Mouse (Mus musculus): Measurements from ENCODE around the gene Iqch. TPM values are rescaled to one million over a fixed set of nuclear protein-coding genes. Genes with fewer than 3 reads are reported as not detected.
A peak's percentile ranks its signal among the peaks of the same experiment; 100 is the strongest.

Iqch gene
- polyA plus RNA-seq, 1 experiment from 2014 or later, result not detected

GRCm38 (mm10) chr9:63400176-63400575, 202.1 kb downstream of the Iqch start:
- Histone ChIP-seq H3K36me3 (ENCODE audit: insufficient read depth, low read length) (no peaks in the 10 kb centered on the region), H3K4me3 (ENCODE audit: low read length) (no peak overlapping the region), H3K27me3 (ENCODE audit: insufficient read depth, low read length) (no peaks in the 10 kb centered on the region), H3K4me1 (ENCODE audit: insufficient read depth, low read length) (peaks cover 9% of the 10 kb centered on the region), H3K27ac (ENCODE audit: low read length) (no peak overlapping the region), H3K4me2 (replicated peaks; ENCODE audit: low read depth, low read length) (no peak overlapping the region), H3K9me3 (ENCODE audit: low read length) (no peaks in the 10 kb centered on the region), H3K9ac (replicated peaks; ENCODE audit: low read length) (no peak overlapping the region)
- ATAC-seq (ENCODE audit: low FRiP score, low TSS enrichment), result no peak
- 84% methylated on average over 1 of the region's 1 CpGs for WGBS

GRCm38 (mm10) chr9:63399463-63399815, 202.9 kb downstream of the Iqch start:
- H3K9me3 ChIP-seq (ENCODE audit: low read length), result no peaks in the 10 kb centered on the region
- 2% methylated on average over 8 of the region's 8 CpGs for WGBS

GRCm38 (mm10) chr9:63398611-63399462, 203.5 kb downstream of the Iqch start, which contains the start of gene 2300009A05Rik:
TSS of gene 2300009A05Rik (minus strand) at chr9:63399246.
- Histone ChIP-seq H3K9ac (replicated peaks; ENCODE audit: low read length) (peak within 1 kb of the TSS; percentile 92), H3K4me2 (replicated peaks; ENCODE audit: low read depth, low read length) (peak within 1 kb of the TSS; percentile 95), H3K4me1 (ENCODE audit: insufficient read depth, low read length) (peaks cover 9% of the 10 kb centered on the region), H3K4me3 (ENCODE audit: low read length) (peak within 1 kb of the TSS; percentile 76), H3K27me3 (ENCODE audit: insufficient read depth, low read length) (no peaks in the 10 kb centered on the region), H3K27ac (ENCODE audit: low read length) (peak within 1 kb of the TSS; percentile 91), H3K36me3 (ENCODE audit: insufficient read depth, low read length) (no peaks in the 10 kb centered on the region), H3K9me3 (ENCODE audit: low read length) (no peaks in the 10 kb centered on the region)
- WGBS, result under 1% methylated on average over 66 of the region's 74 CpGs
- peak; percentile 99 for ATAC-seq (ENCODE audit: low FRiP score, low TSS enrichment)

More at GRCm38 (mm10) chr9:63399463-63399815, 202.9 kb downstream of the Iqch start:
- H3K4me3 ChIP-seq (ENCODE audit: low read length), result peak overlapping the region; percentile 76
- H3K9ac ChIP-seq (replicated peaks; ENCODE audit: low read length), result peak overlapping the region; percentile 92
- H3K27me3 ChIP-seq (ENCODE audit: insufficient read depth, low read length), result no peaks in the 10 kb centered on the region
- peak overlapping the region; percentile 65; the same call in 1 of the 2 replicates for H3K27ac ChIP-seq (ENCODE audit: low read length)
- peak overlapping the region; percentile 95 for H3K4me2 ChIP-seq (replicated peaks; ENCODE audit: low read depth, low read length)
- ATAC-seq (ENCODE audit: low FRiP score, low TSS enrichment), result peak; percentile 67
- H3K36me3 ChIP-seq (ENCODE audit: insufficient read depth, low read length), result no peaks in the 10 kb centered on the region
- H3K4me1 ChIP-seq (ENCODE audit: insufficient read depth, low read length), result peaks cover 9% of the 10 kb centered on the region

GRCm38 (mm10) chr9:63395612-63396011, 206.7 kb downstream of the Iqch start:
- no peak for ATAC-seq (ENCODE audit: low FRiP score, low TSS enrichment)
- H3K9me3 ChIP-seq (ENCODE audit: low read length), result no peaks in the 10 kb centered on the region
- 85% methylated on average over 7 of the region's 7 CpGs for WGBS
- no peaks in the 10 kb centered on the region for H3K36me3 ChIP-seq (ENCODE audit: insufficient read depth, low read length)
- no peak overlapping the region for H3K4me3 ChIP-seq (ENCODE audit: low read length)
- H3K9ac ChIP-seq (replicated peaks; ENCODE audit: low read length), result no peak overlapping the region
- peaks cover 9% of the 10 kb centered on the region for H3K4me1 ChIP-seq (ENCODE audit: insufficient read depth, low read length)
- H3K27ac ChIP-seq (ENCODE audit: low read length), result no peak overlapping the region
- H3K4me2 ChIP-seq (replicated peaks; ENCODE audit: low read depth, low read length), result no peak overlapping the region
- H3K27me3 ChIP-seq (ENCODE audit: insufficient read depth, low read length), result no peaks in the 10 kb centered on the region

- WGBS, result 67% methylated on average over 2 of the region's 2 CpGs
- Histone ChIP-seq H3K27me3 (ENCODE audit: insufficient read depth, low read length) (no peaks in the 10 kb centered on the region), H3K27ac (ENCODE audit: low read length) (no peak overlapping the region), H3K4me3 (ENCODE audit: low read length) (no peak overlapping the region), H3K36me3 (ENCODE audit: insufficient read depth, low read length) (no peaks in the 10 kb centered on the region), H3K9me3 (ENCODE audit: low read length) (no peaks in the 10 kb centered on the region), H3K4me1 (ENCODE audit: insufficient read depth, low read length) (no peaks in the 10 kb centered on the region), H3K4me2 (replicated peaks; ENCODE audit: low read depth, low read length) (no peak overlapping the region), H3K9ac (replicated peaks; ENCODE audit: low read length) (no peak overlapping the region)
- ATAC-seq (ENCODE audit: low FRiP score, low TSS enrichment), result no peak
These were observed 211.0 kb downstream of the Iqch start for GRCm38 (mm10) chr9:63391307-63391706.

- no peak overlapping the region for H3K4me2 ChIP-seq (replicated peaks; ENCODE audit: low read depth, low read length)
- no peak for ATAC-seq (ENCODE audit: low FRiP score, low TSS enrichment)
- H3K4me3 ChIP-seq (ENCODE audit: low read length), result no peak overlapping the region
- H3K36me3 ChIP-seq (ENCODE audit: insufficient read depth, low read length), result no peaks in the 10 kb centered on the region
- peaks cover 4% of the 10 kb centered on the region; the same call in 1 of the 2 replicates for H3K4me1 ChIP-seq (ENCODE audit: insufficient read depth, low read length)
- 86% methylated on average over 4 of the region's 4 CpGs for WGBS
- H3K27ac ChIP-seq (ENCODE audit: low read length), result no peak overlapping the region
- no peak overlapping the region for H3K9ac ChIP-seq (replicated peaks; ENCODE audit: low read length)
- H3K9me3 ChIP-seq (ENCODE audit: low read length), result no peaks in the 10 kb centered on the region
- H3K27me3 ChIP-seq (ENCODE audit: insufficient read depth, low read length), result no peaks in the 10 kb centered on the region
These were observed 219.5 kb downstream of the Iqch start for GRCm38 (mm10) chr9:63382761-63383160.

- Histone ChIP-seq H3K4me3 (ENCODE audit: low read length) (no peak overlapping the region), H3K36me3 (ENCODE audit: insufficient read depth, low read length) (no peaks in the 10 kb centered on the region), H3K27ac (ENCODE audit: low read length) (no peak overlapping the region), H3K9me3 (ENCODE audit: low read length) (no peaks in the 10 kb centered on the region), H3K9ac (replicated peaks; ENCODE audit: low read length) (no peak overlapping the region), H3K4me1 (ENCODE audit: insufficient read depth, low read length) (peaks cover 22% of the 10 kb centered on the region), H3K27me3 (ENCODE audit: insufficient read depth, low read length) (no peaks in the 10 kb centered on the region), H3K4me2 (replicated peaks; ENCODE audit: low read depth, low read length) (no peak overlapping the region)
- ATAC-seq (ENCODE audit: low FRiP score, low TSS enrichment), result no peak
- WGBS, result 83% methylated on average over 3 of the region's 3 CpGs
These were observed 222.0 kb downstream of the Iqch start for GRCm38 (mm10) chr9:63380326-63380725.

GRCm38 (mm10) chr9:63378174-63378573, 224.1 kb downstream of the Iqch start:
- 16% methylated on average over 8 of the region's 8 CpGs for WGBS
- peak overlapping the region; percentile 97 for H3K9ac ChIP-seq (replicated peaks; ENCODE audit: low read length)
- H3K9me3 ChIP-seq (ENCODE audit: low read length), result no peaks in the 10 kb centered on the region
- no peaks in the 10 kb centered on the region for H3K27me3 ChIP-seq (ENCODE audit: insufficient read depth, low read length)
- H3K4me1 ChIP-seq (ENCODE audit: insufficient read depth, low read length), result peaks cover 23% of the 10 kb centered on the region
- no peak for ATAC-seq (ENCODE audit: low FRiP score, low TSS enrichment)
- H3K27ac ChIP-seq (ENCODE audit: low read length), result peak overlapping the region; percentile 92
- peak overlapping the region; percentile 77 for H3K4me3 ChIP-seq (ENCODE audit: low read length)
- H3K36me3 ChIP-seq (ENCODE audit: insufficient read depth, low read length), result peaks cover 5% of the 10 kb centered on the region; the same call in 1 of the 2 replicates
- H3K4me2 ChIP-seq (replicated peaks; ENCODE audit: low read depth, low read length), result peak overlapping the region; percentile 73

GRCm38 (mm10) chr9:63377270-63378142, 224.8 kb downstream of the Iqch start, which contains the start of gene Map2k5:
TSS of gene Map2k5 (minus strand) at chr9:63377902.
- ATAC-seq (ENCODE audit: low FRiP score, low TSS enrichment), result peak; percentile 96
- Histone ChIP-seq H3K4me2 (replicated peaks; ENCODE audit: low read depth, low read length) (peak within 1 kb of the TSS; percentile 73), H3K9ac (replicated peaks; ENCODE audit: low read length) (peak within 1 kb of the TSS; percentile 97), H3K27me3 (ENCODE audit: insufficient read depth, low read length) (no peaks in the 10 kb centered on the region), H3K4me3 (ENCODE audit: low read length) (peak within 1 kb of the TSS; percentile 77), H3K36me3 (ENCODE audit: insufficient read depth, low read length) (peaks cover 5% of the 10 kb centered on the region; the same call in 1 of the 2 replicates), H3K27ac (ENCODE audit: low read length) (peak within 1 kb of the TSS; percentile 92), H3K9me3 (ENCODE audit: low read length) (no peaks in the 10 kb centered on the region), H3K4me1 (ENCODE audit: insufficient read depth, low read length) (peaks cover 23% of the 10 kb centered on the region)
- under 1% methylated on average over 58 of the region's 58 CpGs for WGBS

Data from kidney, embryonic 16.5 days (tissue).